Mouse (Mus musculus): ENCODE measurements around the gene Olfr172. TPM values are rescaled to one million over a fixed set of nuclear protein-coding genes. Genes with fewer than 3 reads are reported as not detected.

Olfr172 gene
- polyA plus RNA-seq (2016; fragmentation: Nextera tagmentation; extraction: Ambion mirVana), result not detected in 2 replicates

- Histone ChIP-seq H3K9me3 (replicated peaks) (no peaks in the 10 kb centered on the region), H3K27me3 (no peaks in the 10 kb centered on the region), H3K4me1 (no peaks in the 10 kb centered on the region), H3K27ac (no peak within 1 kb of the TSS), H3K36me3 (no peaks in the 10 kb centered on the region), H3K4me3 (no peak within 1 kb of the TSS), H3K9ac (no peak within 1 kb of the TSS), H3K4me2 (replicated peaks) (no peak within 1 kb of the TSS)
- 86% methylated on average over 1 of the region's 1 CpGs for whole genome bisulfite sequencing
- no peak for ATAC-seq (ENCODE audit: low FRiP score)
Measured at GRCm38 (mm10) chr16:58763076-58763475, at the start of gene Olfr172. Olfr172 (minus strand) TSS chr16:58763176.

GRCm38 (mm10) chr16:58800168-58800567 is 37.2 kb upstream of the Olfr172 start, which contains the start of gene Olfr173:
Olfr173 (minus strand) TSS chr16:58800268.
- ATAC-seq (ENCODE audit: low FRiP score), result no peak
- 72% methylated on average over 2 of the region's 2 CpGs for WGBS

GRCm38 (mm10) chr16:58756191-58756590 is 6.8 kb downstream of the Olfr172 start:
- no peaks in the 10 kb centered on the region for H3K9me3 ChIP-seq (replicated peaks)
- H3K4me2 ChIP-seq (replicated peaks), result no peak overlapping the region
- H3K9ac ChIP-seq, result no peak overlapping the region
- H3K27me3 ChIP-seq, result no peaks in the 10 kb centered on the region
- ATAC-seq (ENCODE audit: low FRiP score), result no peak
- H3K4me3 ChIP-seq, result no peak overlapping the region
- no peaks in the 10 kb centered on the region for H3K4me1 ChIP-seq
- H3K27ac ChIP-seq, result no peak overlapping the region
- H3K36me3 ChIP-seq, result no peaks in the 10 kb centered on the region

More at GRCm38 (mm10) chr16:58800168-58800567, 37.2 kb upstream of the Olfr172 start, which contains the start of gene Olfr173:
- no peak within 1 kb of the TSS for H3K9ac ChIP-seq
- H3K4me3 ChIP-seq, result no peak within 1 kb of the TSS
- H3K27ac ChIP-seq, result no peak within 1 kb of the TSS
- H3K4me2 ChIP-seq (replicated peaks), result no peak within 1 kb of the TSS
- no peaks in the 10 kb centered on the region for H3K4me1 ChIP-seq
- H3K27me3 ChIP-seq, result no peaks in the 10 kb centered on the region
- no peaks in the 10 kb centered on the region for H3K36me3 ChIP-seq
- no peaks in the 10 kb centered on the region for H3K9me3 ChIP-seq (replicated peaks)

GRCm38 (mm10) chr16:58751314-58751713 is 11.7 kb downstream of the Olfr172 start:
- WGBS, result 27% methylated on average over 1 of the region's 1 CpGs
- Histone ChIP-seq H3K36me3 (no peaks in the 10 kb centered on the region), H3K9ac (no peak overlapping the region), H3K9me3 (replicated peaks) (no peaks in the 10 kb centered on the region), H3K27ac (no peak overlapping the region), H3K4me1 (no peaks in the 10 kb centered on the region), H3K27me3 (no peaks in the 10 kb centered on the region), H3K4me3 (no peak overlapping the region), H3K4me2 (replicated peaks) (no peak overlapping the region)
- no peak for ATAC-seq (ENCODE audit: low FRiP score)

- WGBS, result 77% methylated on average over 4 of the region's 4 CpGs
- Histone ChIP-seq H3K36me3 (no peaks in the 10 kb centered on the region), H3K9ac (no peak overlapping the region), H3K4me1 (no peaks in the 10 kb centered on the region), H3K9me3 (replicated peaks) (no peaks in the 10 kb centered on the region), H3K4me2 (replicated peaks) (no peak overlapping the region), H3K4me3 (no peak overlapping the region), H3K27me3 (no peaks in the 10 kb centered on the region), H3K27ac (no peak overlapping the region)
- no peak for ATAC-seq (ENCODE audit: low FRiP score)
Measured at GRCm38 (mm10) chr16:58746715-58747114, 16.3 kb downstream of the Olfr172 start.

- Histone ChIP-seq H3K4me2 (replicated peaks) (no peak overlapping the region), H3K9ac (no peak overlapping the region), H3K27ac (no peak overlapping the region), H3K4me1 (no peaks in the 10 kb centered on the region), H3K4me3 (no peak overlapping the region), H3K9me3 (replicated peaks) (no peaks in the 10 kb centered on the region), H3K36me3 (no peaks in the 10 kb centered on the region), H3K27me3 (no peaks in the 10 kb centered on the region)
- no peak for ATAC-seq (ENCODE audit: low FRiP score)
- WGBS, result 97% methylated on average over 5 of the region's 5 CpGs
Measured at GRCm38 (mm10) chr16:58740751-58741150, 22.2 kb downstream of the Olfr172 start.

GRCm38 (mm10) chr16:58738800-58739199 is 24.2 kb downstream of the Olfr172 start:
- no peaks in the 10 kb centered on the region for H3K9me3 ChIP-seq (replicated peaks)
- H3K4me1 ChIP-seq, result no peaks in the 10 kb centered on the region
- H3K36me3 ChIP-seq, result peaks cover 11% of the 10 kb centered on the region
- no peak for ATAC-seq (ENCODE audit: low FRiP score)
- WGBS, result 93% methylated on average over 1 of the region's 1 CpGs
- no peaks in the 10 kb centered on the region for H3K27me3 ChIP-seq
- H3K4me2 ChIP-seq (replicated peaks), result no peak overlapping the region
- no peak overlapping the region for H3K27ac ChIP-seq
- H3K4me3 ChIP-seq, result no peak overlapping the region
- H3K9ac ChIP-seq, result no peak overlapping the region

GRCm38 (mm10) chr16:58738205-58738604 is 24.8 kb downstream of the Olfr172 start:
- no peak for ATAC-seq (ENCODE audit: low FRiP score)
- H3K9ac ChIP-seq, result no peak overlapping the region
- H3K36me3 ChIP-seq, result peaks cover 13% of the 10 kb centered on the region
- WGBS, result 90% methylated on average over 4 of the region's 4 CpGs
- no peaks in the 10 kb centered on the region for H3K27me3 ChIP-seq
- H3K4me3 ChIP-seq, result no peak overlapping the region
- H3K4me1 ChIP-seq, result no peaks in the 10 kb centered on the region
- H3K27ac ChIP-seq, result no peak overlapping the region
- no peak overlapping the region for H3K4me2 ChIP-seq (replicated peaks)
- no peaks in the 10 kb centered on the region for H3K9me3 ChIP-seq (replicated peaks)

- WGBS, result 1% methylated on average over 24 of the region's 31 CpGs
- Histone ChIP-seq H3K4me1 (peaks cover 5% of the 10 kb centered on the region), H3K4me2 (replicated peaks) (peak overlapping the region; percentile 56), H3K36me3 (peaks cover 31% of the 10 kb centered on the region), H3K27ac (peak overlapping the region; percentile 74), H3K9me3 (replicated peaks) (no peaks in the 10 kb centered on the region), H3K4me3 (peak overlapping the region; percentile 70), H3K27me3 (no peaks in the 10 kb centered on the region), H3K9ac (peak overlapping the region; percentile 65)
- ATAC-seq (ENCODE audit: low FRiP score), result peak; percentile 95
Measured at GRCm38 (mm10) chr16:58728176-58728671, 34.8 kb downstream of the Olfr172 start.

GRCm38 (mm10) chr16:58727477-58728131 is 35.4 kb downstream of the Olfr172 start, which contains the start of gene Cldnd1:
Cldnd1 (plus strand) TSS chr16:58727910.
- no peaks in the 10 kb centered on the region for H3K9me3 ChIP-seq (replicated peaks)
- peaks cover 28% of the 10 kb centered on the region for H3K36me3 ChIP-seq
- no peaks in the 10 kb centered on the region for H3K27me3 ChIP-seq
- peak within 1 kb of the TSS; percentile 56 for H3K4me2 ChIP-seq (replicated peaks)
- H3K9ac ChIP-seq, result peak within 1 kb of the TSS; percentile 65
- 2% methylated on average over 34 of the region's 35 CpGs for WGBS
- peak within 1 kb of the TSS; percentile 74 for H3K27ac ChIP-seq
- peak within 1 kb of the TSS; percentile 70 for H3K4me3 ChIP-seq
- peak; percentile 100 for ATAC-seq (ENCODE audit: low FRiP score)
- peaks cover 5% of the 10 kb centered on the region for H3K4me1 ChIP-seq

- Histone ChIP-seq H3K27ac (no peak overlapping the region), H3K36me3 (peaks cover 21% of the 10 kb centered on the region), H3K4me3 (no peak overlapping the region), H3K9ac (no peak overlapping the region), H3K9me3 (replicated peaks) (no peaks in the 10 kb centered on the region), H3K4me1 (peaks cover 5% of the 10 kb centered on the region), H3K27me3 (no peaks in the 10 kb centered on the region), H3K4me2 (replicated peaks) (peak overlapping the region; percentile 38)
- no peak for ATAC-seq (ENCODE audit: low FRiP score)
- 83% methylated on average over 11 of the region's 11 CpGs for WGBS
Measured at GRCm38 (mm10) chr16:58726680-58727476, 36.1 kb downstream of the Olfr172 start.

GRCm38 (mm10) chr16:58722292-58722691 is 40.7 kb downstream of the Olfr172 start:
- Histone ChIP-seq H3K36me3 (no peaks in the 10 kb centered on the region), H3K4me1 (no peaks in the 10 kb centered on the region), H3K4me3 (no peak overlapping the region), H3K27me3 (no peaks in the 10 kb centered on the region), H3K27ac (no peak overlapping the region), H3K9me3 (replicated peaks) (no peaks in the 10 kb centered on the region), H3K4me2 (replicated peaks) (no peak overlapping the region), H3K9ac (no peak overlapping the region)
- ATAC-seq (ENCODE audit: low FRiP score), result no peak
- WGBS, result 89% methylated on average over 2 of the region's 2 CpGs

All from hindbrain, embryonic 12.5 days (tissue).